Mouse (Mus musculus): Measurements from ENCODE around the gene Fgd6.

GRCm38 (mm10) chr10:94134535-94135390, 99.0 kb downstream of the Fgd6 start:
- TF ChIP-seq CTCF (IDR thresholded peaks at IDR 0.05; ENCODE audit: low read depth, low read length) = no peak
- no peak for TF ChIP-seq POLR2A (IDR thresholded peaks at IDR 0.05; ENCODE audit: insufficient read depth, low read length)

Measured in ES-Bruce4 (cell line).